Mouse (Mus musculus): ENCODE data around the gene Xcl1.
"Not testable (repeated sequence)": the region's sequence is repeated elsewhere in the genome, so short reads cannot be mapped to it uniquely, and the experiment has no call there.

Gene Xcl1

GRCm38 (mm10) chr1:164935477-164936044 is at the start of gene Xcl1:
TSS of gene Xcl1 (minus strand) at chr1:164935527.
- no peak for DNase-seq (ENCODE audit: low read depth, low spot score)

GRCm38 (mm10) chr1:164984681-164985080 is 49.4 kb upstream of the Xcl1 start:
- DNase-seq (ENCODE audit: low read depth, low spot score): not testable (repeated sequence)

GRCm38 (mm10) chr1:164977351-164977750 is 42.0 kb upstream of the Xcl1 start:
- no peak for DNase-seq (ENCODE audit: low read depth, low spot score)

DNA sequence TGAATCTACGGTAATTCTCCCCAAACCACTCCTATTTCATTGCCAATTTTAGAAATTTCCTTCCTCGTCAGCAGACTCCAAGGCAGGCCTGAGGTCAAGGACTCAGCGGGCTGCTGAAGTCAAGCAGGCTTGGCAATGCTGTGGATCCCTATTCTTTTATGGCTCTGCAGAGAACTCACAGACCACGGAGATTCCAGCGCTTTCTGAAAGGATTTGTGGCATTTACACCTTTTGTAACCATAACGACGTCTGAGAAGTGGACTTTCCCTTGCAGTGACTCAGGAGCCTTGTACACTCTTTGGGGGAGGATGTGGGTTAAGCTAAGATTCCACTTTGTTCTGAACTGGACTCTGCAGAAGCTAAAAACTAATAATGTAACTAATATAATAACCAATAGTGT is 40.4 kb upstream of the Xcl1 start:
- no peak for DNase-seq (ENCODE audit: low read depth, low spot score)

- DNase-seq (ENCODE audit: low read depth, low spot score): no peak
Measured at GRCm38 (mm10) chr1:164975276-164975675, 39.9 kb upstream of the Xcl1 start.

DNA sequence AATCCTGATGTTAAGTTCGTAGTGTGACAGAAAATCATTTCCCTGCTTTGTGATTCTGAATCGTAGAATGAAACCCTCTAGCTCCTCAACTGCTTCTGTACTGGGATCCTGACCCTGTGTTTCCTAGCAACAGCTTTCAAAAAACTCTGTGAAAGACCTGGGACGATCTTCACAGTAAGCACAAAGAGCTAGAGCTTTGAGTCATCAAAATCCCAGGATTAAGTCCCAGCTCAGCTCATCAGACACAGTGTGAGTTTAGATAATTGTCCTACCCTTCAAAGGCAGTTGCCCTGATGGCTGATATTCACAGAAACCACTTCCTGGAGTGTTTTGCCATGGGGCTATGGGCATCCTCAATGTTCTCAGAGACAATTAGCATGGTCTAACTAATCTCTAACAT is 38.5 kb upstream of the Xcl1 start:
- no peak for DNase-seq (ENCODE audit: low read depth, low spot score)

DNA sequence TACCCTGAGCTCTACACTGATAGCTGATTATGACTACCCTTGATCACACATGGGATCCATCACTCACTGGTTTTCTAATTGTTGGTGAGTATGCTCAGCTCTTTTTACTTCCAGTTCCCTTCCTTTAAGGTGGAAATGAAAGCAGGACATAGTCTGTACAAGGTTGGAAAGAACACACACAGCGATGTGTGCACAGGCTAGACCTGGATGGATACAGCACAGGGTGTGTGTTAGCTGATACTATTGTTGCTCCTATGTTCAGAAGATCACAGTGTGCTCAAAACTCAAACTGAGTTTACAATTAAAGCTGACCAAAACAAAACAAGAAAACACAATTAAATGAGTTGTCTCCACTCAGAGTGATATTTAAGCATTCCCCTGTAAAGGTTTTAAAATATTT is 38.0 kb upstream of the Xcl1 start:
- DNase-seq (ENCODE audit: low read depth, low spot score): no peak

DNA sequence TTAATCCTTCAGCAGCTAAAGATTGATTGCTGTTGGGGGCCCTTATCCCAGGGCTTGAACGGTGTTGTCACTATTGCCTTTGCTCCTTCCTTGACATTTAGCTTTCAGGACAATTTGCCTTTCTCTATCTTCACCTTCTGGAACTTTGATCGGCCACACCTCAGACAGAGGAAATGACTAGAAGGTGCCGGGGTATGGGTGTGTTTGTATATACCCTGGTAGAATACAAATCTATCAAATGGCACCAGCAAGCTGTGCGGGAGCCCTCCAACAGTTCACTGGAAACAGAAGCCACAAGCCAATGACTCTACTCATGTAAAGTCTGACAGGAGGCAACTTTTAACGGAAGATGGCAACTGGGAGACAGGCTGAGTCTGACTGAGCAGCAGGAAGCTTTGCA is 37.4 kb upstream of the Xcl1 start:
- DNase-seq (ENCODE audit: low read depth, low spot score): no peak

GRCm38 (mm10) chr1:164966095-164966698 is 30.9 kb upstream of the Xcl1 start:
- no peak for DNase-seq (ENCODE audit: low read depth, low spot score)

DNA sequence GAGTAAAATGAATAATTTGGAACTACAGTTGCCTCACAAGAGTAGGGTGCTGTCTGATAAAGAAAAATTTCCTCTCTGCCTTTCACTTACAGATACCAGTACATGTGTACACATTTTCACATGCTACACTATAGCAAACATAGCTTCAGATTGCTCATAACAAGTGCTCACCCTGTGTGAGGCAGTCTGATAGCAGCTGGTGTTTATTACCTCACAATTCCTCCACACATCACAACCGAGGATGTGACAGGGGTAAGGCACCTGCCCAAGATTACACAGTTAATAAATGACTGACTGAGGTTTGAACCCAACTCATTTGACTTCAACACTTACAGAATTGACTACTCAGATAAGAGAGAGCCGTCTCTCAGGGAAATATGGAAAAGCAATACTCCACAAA is 25.3 kb upstream of the Xcl1 start:
- DNase-seq (ENCODE audit: low read depth, low spot score): no peak

DNA sequence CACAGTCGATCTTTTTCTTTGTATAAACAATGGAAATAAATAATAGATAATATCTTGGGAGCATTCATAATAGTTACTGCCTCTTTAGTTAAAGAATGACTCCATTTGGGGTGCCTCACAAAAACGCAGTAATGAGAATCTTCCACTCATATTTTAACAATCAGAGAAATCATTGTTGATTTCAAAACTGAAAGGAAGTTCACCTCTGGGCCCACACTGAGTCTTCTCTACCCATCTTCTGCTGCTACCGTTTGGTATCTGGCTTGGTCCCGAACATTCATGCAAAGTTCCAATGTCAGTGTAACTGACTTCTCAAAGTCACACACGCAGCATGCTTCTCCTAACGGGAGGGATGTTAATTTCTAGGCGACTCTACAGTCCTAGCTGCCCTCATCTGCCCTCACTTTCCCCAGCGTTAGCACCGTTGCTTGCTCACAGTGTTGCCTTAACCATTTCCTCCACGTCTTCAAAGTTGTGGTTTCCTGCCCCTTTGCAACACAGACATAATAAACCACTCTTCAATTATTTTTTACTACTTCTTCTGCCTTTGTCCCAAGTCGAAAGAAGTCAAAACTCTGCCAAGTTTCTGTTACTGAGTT is 24.6 kb upstream of the Xcl1 start:
- DNase-seq (ENCODE audit: low read depth, low spot score): no peak

- no peak for DNase-seq (ENCODE audit: low read depth, low spot score)
Measured at GRCm38 (mm10) chr1:164959160-164959559, 23.8 kb upstream of the Xcl1 start.

GRCm38 (mm10) chr1:164957974-164958373 is 22.6 kb upstream of the Xcl1 start:
- DNase-seq (ENCODE audit: low read depth, low spot score): no peak

GRCm38 (mm10) chr1:164956725-164957399 is 21.5 kb upstream of the Xcl1 start:
- no peak for DNase-seq (ENCODE audit: low read depth, low spot score)

DNA sequence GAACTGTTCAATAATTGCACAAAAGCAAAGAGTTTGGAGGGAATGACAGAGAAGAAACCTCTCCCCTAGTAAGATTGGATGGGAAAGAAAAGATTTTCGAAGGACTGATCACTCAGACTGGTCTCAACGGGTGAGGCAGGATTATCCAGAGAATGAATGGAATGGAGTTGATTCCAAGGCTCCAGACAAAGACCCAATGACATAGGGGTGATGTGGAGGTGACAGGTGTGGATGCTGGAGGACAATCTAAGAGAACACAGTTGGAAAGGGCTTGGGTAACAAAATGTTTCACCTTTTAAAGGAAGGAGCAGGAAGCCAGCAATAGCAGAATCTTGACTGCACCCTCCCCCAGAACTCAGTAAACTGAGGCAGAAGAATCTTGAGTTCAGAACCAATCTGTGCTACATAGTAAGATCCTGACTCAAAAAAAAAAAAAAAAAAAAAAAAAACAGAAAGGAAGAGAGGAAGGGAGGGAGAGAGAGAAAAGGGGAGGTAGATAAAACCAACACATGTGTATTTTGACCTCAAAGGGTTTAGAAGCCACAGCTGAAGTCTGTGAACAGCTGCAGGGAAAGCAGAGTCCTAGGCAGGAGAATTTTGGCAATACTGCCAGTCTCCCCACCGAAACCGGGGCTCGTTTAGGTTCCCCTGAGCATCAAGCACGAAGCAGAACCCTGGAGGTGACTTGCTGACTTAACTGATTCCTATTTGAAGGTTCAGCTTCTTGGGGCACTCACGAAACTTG is 20.3 kb upstream of the Xcl1 start:
- no peak for DNase-seq (ENCODE audit: low read depth, low spot score)

GRCm38 (mm10) chr1:164953574-164953973 is 18.2 kb upstream of the Xcl1 start:
- DNase-seq (ENCODE audit: low read depth, low spot score): no peak

DNA sequence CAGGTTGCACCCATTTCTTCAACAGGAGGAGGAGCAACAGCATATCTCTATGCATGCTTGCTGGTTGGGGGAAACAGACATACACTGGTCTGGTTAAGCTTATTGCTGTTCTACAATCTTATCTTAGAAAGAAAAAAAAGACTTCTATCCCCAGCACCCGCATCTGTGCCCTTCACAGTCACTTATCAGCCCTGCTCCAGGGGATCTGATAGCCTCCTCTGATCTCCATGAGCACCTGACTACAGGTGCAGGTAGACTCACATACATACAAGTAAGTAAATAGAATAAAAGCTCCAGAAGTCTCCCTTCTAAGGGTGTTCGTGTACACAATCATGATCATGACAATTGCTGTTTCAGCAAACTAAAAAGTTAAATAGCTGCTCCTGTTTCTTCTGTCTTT is 733 bp upstream of the Xcl1 start:
- DNase-seq (ENCODE audit: low read depth, low spot score): no peak

DNA sequence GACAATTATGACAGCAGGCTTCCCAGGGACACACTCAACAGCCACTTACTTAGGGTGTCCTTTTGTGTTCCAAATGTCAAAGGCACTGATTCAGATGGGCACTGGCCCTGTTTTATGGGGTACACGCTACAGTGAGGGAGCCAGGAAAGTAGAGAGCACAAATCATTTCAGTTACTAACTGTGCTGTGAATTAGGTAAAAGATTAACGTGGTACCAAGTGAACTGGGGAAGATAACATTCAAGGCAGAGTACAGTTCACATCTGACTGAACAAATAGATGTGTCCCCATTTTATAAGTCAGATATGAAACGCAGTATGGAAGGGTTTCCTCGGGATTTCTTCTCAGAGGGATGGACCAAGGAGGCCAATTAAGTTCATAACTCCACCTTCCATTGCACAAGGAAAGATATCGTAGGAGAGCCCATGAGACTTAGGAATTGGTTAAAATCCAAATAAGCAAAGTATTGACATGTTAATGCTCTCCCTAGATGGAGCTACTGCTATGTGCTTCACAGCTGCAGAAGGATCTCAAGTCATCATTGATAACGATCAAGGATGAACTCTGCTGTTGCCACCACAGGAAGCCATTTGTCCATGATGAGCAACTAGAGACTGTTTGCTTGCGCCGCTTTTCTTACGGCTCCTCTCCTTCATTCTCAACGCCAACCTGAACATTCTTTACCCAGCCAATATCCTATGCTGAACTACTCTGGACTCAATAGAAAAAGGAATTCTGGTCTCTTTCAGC is 1.7 kb downstream of the Xcl1 start:
- no peak for DNase-seq (ENCODE audit: low read depth, low spot score)

GRCm38 (mm10) chr1:164931135-164931534 is 4.2 kb downstream of the Xcl1 start:
- DNase-seq (ENCODE audit: low read depth, low spot score): no peak

- DNase-seq (ENCODE audit: low read depth, low spot score): no peak
Measured at GRCm38 (mm10) chr1:164930006-164930405, 5.3 kb downstream of the Xcl1 start.

DNA sequence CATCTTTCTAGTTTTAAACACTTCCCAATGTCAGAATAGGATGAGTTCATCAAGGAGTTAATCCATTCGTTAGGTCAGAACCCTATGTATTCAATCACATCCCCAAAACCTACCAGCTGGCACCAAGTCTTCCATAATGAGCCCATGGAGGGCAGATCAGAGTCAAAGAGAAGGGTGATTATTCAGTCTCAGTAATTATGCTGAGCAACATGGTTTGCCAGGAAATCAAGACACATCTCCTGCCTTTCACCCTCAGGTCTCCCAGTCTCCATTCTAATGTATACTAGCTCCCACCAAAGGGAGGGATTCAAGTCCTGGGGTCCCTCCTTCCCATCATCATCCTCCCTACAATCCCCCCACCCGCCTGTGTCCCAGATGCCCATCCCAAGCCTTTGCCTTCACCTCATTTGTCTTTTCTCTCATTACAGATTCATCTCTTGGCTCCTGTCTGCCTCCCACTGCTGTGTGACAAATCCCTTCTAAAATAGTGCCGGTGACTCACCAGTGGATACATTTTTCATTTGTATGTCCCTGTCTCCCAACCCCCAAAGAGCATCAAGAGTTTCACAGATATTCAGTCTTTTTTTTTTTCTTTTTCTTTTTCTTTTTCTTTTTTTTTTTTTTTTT is 8.7 kb downstream of the Xcl1 start:
- DNase-seq (ENCODE audit: low read depth, low spot score): no peak
